Mouse (Mus musculus): Measurements from ENCODE around the gene Wdr1.

DNA sequence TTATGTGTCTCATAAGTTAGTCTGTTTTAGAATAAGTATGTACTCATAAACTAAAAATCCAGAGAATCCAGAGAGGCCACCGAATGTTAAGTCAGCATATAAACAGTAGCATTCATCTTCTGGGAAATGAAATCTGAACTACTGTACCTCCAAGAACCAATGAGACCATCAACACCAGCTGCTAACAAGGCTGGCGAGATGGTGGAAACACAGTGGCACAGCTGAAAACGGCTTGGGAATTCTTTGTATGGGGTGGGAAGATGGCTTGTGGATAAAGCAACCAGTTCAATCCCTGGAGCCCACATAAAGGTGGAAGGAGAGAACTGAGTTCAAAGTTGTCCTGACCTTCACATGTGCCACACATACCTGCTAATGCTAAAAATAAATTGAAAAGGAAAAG is 10.4 kb downstream of the Wdr1 start:
- no peak for TF ChIP-seq CTCF (IDR thresholded peaks at IDR 0.05; ENCODE audit: borderline replicate concordance, insufficient read depth, low read depth, low read length)
- no peak for TF ChIP-seq POLR2A (IDR thresholded peaks at IDR 0.05; ENCODE audit: borderline replicate concordance, insufficient read depth, low read length)

All from cerebellum, adult 2 months (tissue).